Mouse (Mus musculus) right cerebral cortex, postnatal 25 days (tissue): ENCODE measurements around the gene Erv3.

ENCODE experiments used
- DNase-seq: peaks from one replicate; pipeline ENCODE4 v3.0.0; 2022

Erv3 gene

GRCm38 (mm10) chr2:131859721-131860120 lies at the start of gene Erv3:
Gene Erv3, minus strand, starts transcription at chr2:131859747.
- no peak for DNase-seq

- no peak for DNase-seq
These were observed 49.4 kb upstream of the Erv3 start for GRCm38 (mm10) chr2:131908906-131909305.

GRCm38 (mm10) chr2:131908351-131908861 lies 48.9 kb upstream of the Erv3 start:
- no peak for DNase-seq

GRCm38 (mm10) chr2:131907311-131907710 lies 47.8 kb upstream of the Erv3 start:
- DNase-seq, result no peak

- DNase-seq, result no peak
These were observed 47.3 kb upstream of the Erv3 start for GRCm38 (mm10) chr2:131906846-131907245.

- no peak for DNase-seq
These were observed 46.7 kb upstream of the Erv3 start for GRCm38 (mm10) chr2:131906266-131906665.

- DNase-seq, result no peak
These were observed 46.2 kb upstream of the Erv3 start for GRCm38 (mm10) chr2:131905776-131906175.

GRCm38 (mm10) chr2:131905025-131905424 lies 45.5 kb upstream of the Erv3 start:
- DNase-seq, result no peak

GRCm38 (mm10) chr2:131902867-131903266 lies 43.3 kb upstream of the Erv3 start:
- DNase-seq, result no peak

GRCm38 (mm10) chr2:131902423-131902822 lies 42.9 kb upstream of the Erv3 start:
- no peak for DNase-seq

- DNase-seq, result no peak
These were observed 38.0 kb upstream of the Erv3 start for GRCm38 (mm10) chr2:131897336-131898109.

GRCm38 (mm10) chr2:131896011-131896410 lies 36.5 kb upstream of the Erv3 start:
- no peak for DNase-seq

GRCm38 (mm10) chr2:131895106-131895505 lies 35.6 kb upstream of the Erv3 start:
- no peak for DNase-seq

- DNase-seq, result no peak
These were observed 33.0 kb upstream of the Erv3 start for GRCm38 (mm10) chr2:131892534-131892933.

- no peak for DNase-seq
These were observed 28.7 kb upstream of the Erv3 start for GRCm38 (mm10) chr2:131888233-131888632.

GRCm38 (mm10) chr2:131886503-131887160 lies 27.1 kb upstream of the Erv3 start:
- DNase-seq, result no peak

GRCm38 (mm10) chr2:131883136-131883535 lies 23.6 kb upstream of the Erv3 start:
- DNase-seq, result peak; percentile 50

- no peak for DNase-seq
These were observed 22.2 kb upstream of the Erv3 start for GRCm38 (mm10) chr2:131881766-131882165.

- DNase-seq, result no peak
These were observed 17.2 kb upstream of the Erv3 start for GRCm38 (mm10) chr2:131876551-131877265.

GRCm38 (mm10) chr2:131873376-131873775 lies 13.8 kb upstream of the Erv3 start:
- no peak for DNase-seq

- DNase-seq, result no peak
These were observed 9.4 kb upstream of the Erv3 start for GRCm38 (mm10) chr2:131868983-131869382.

GRCm38 (mm10) chr2:131866676-131867075 lies 7.1 kb upstream of the Erv3 start:
- DNase-seq, result no peak

- DNase-seq, result no peak
These were observed 4.8 kb upstream of the Erv3 start for GRCm38 (mm10) chr2:131864262-131864796.
